Mouse (Mus musculus) ES-Bruce4 (cell line): ENCODE results near the gene Abhd14b. TPM values are rescaled to one million over a fixed set of nuclear protein-coding genes. Genes with fewer than 3 reads are reported as not detected.

Experiments
- H3K27ac ChIP-seq: 2 replicates; pipeline ENCODE4 v1.5.1; 2012; ENCODE audit warnings: low read length, inconsistent platforms; ENCODE audit not compliant: insufficient read depth
- H3K27me3 ChIP-seq: 2 replicates; pipeline ENCODE4 v1.6.1; 2012; ENCODE audit warnings: mild to moderate bottlenecking, low read length, inconsistent platforms; ENCODE audit not compliant: control insufficient read depth, poor library complexity, insufficient read depth, severe bottlenecking
- H3K36me3 ChIP-seq: 2 replicates; pipeline ENCODE4 v1.6.1; 2012; ENCODE audit warnings: inconsistent platforms, mild to moderate bottlenecking, low read length, moderate library complexity; ENCODE audit not compliant: control insufficient read depth, poor library complexity, insufficient read depth, severe bottlenecking
- H3K4me1 ChIP-seq: one replicate; pipeline ENCODE4 v1.8.1; 2011; ENCODE audit warnings: low read length; ENCODE audit not compliant: control insufficient read depth, insufficient read depth
- H3K4me3 ChIP-seq: 2 replicates; pipeline ENCODE4 v1.5.1; 2011; ENCODE audit warnings: low read depth, mild to moderate bottlenecking, low read length
- H3K9ac ChIP-seq: 2 replicates; pipeline ENCODE4 v1.6.1; 2012; ENCODE audit warnings: low read depth, mild to moderate bottlenecking, inconsistent platforms; ENCODE audit not compliant: poor library complexity, severe bottlenecking
- H3K9me3 ChIP-seq: replicated peaks from 2 replicates; pipeline ENCODE4 v1.6.1; 2012; ENCODE audit warnings: mild to moderate bottlenecking, low read length, inconsistent platforms; ENCODE audit not compliant: control insufficient read depth, poor library complexity, insufficient read depth, severe bottlenecking
- CTCF ChIP-seq: IDR thresholded peaks from one replicate; pipeline ENCODE4 v1.8.1; 2011; ENCODE audit warnings: low read depth, low read length
- EP300 ChIP-seq: IDR thresholded peaks from 2 replicates; pipeline ENCODE4 v1.6.1; 2011; ENCODE audit warnings: low read depth, low read length; ENCODE audit not compliant: insufficient read depth
- POLR2A ChIP-seq: IDR thresholded peaks from one replicate; pipeline ENCODE4 v1.8.1; 2011; ENCODE audit warnings: low read length; ENCODE audit not compliant: insufficient read depth
- polyA plus RNA-seq: library from polyadenylated mRNA; stranded (reverse); fragments of >200 nt; gene quantifications from 2 replicates; pipeline ENCODE4 v1.2.4, GENCODE M21; 2011; ENCODE audit warnings: low read depth; ENCODE audit not compliant: missing spikeins, insufficient read depth, insufficient read length

Abhd14b gene
- polyA plus RNA-seq, 1 experiment, result 6.7 TPM

- peaks cover 2% of the 10 kb centered on the region for H3K4me1 ChIP-seq
- peak within 1 kb of the TSS; percentile 38 for H3K4me3 ChIP-seq
- TF ChIP-seq EP300 (no peak), CTCF (no peak), POLR2A (no peak)
- H3K27ac ChIP-seq, result peak within 1 kb of the TSS; percentile 10; the same call in 1 of the 2 replicates
- H3K27me3 ChIP-seq, result no peaks in the 10 kb centered on the region
- no peaks in the 10 kb centered on the region for H3K9me3 ChIP-seq
- H3K36me3 ChIP-seq, result peaks cover 1% of the 10 kb centered on the region; the same call in 1 of the 2 replicates
- peak within 1 kb of the TSS; percentile 17 for H3K9ac ChIP-seq
Measured at GRCm38 (mm10) chr9:106475663-106476001, 28.4 kb downstream of the Abhd14b start, which contains the start of gene Rrp9. Gene Rrp9, plus strand, starts transcription at chr9:106475963.

GRCm38 (mm10) chr9:106476002-106476923 lies 29.0 kb downstream of the Abhd14b start:
- H3K4me1 ChIP-seq, result peaks cover 2% of the 10 kb centered on the region
- H3K27me3 ChIP-seq, result no peaks in the 10 kb centered on the region
- H3K9me3 ChIP-seq, result no peaks in the 10 kb centered on the region
- peak overlapping the region; percentile 10; the same call in 1 of the 2 replicates for H3K27ac ChIP-seq
- peak overlapping the region; percentile 38 for H3K4me3 ChIP-seq
- H3K9ac ChIP-seq, result peak overlapping the region; percentile 17
- H3K36me3 ChIP-seq, result peaks cover 8% of the 10 kb centered on the region
- TF ChIP-seq CTCF, result no peak
- TF ChIP-seq POLR2A, result no peak
- no peak for TF ChIP-seq EP300

- H3K27me3 ChIP-seq, result no peaks in the 10 kb centered on the region
- peak; percentile 93 for TF ChIP-seq CTCF
- TF ChIP-seq POLR2A, result no peak
- H3K36me3 ChIP-seq, result peaks cover 8% of the 10 kb centered on the region
- H3K4me1 ChIP-seq, result peaks cover 2% of the 10 kb centered on the region
- peak within 1 kb of the TSS; percentile 10; the same call in 1 of the 2 replicates for H3K27ac ChIP-seq
- peak within 1 kb of the TSS; percentile 86 for H3K9ac ChIP-seq
- no peaks in the 10 kb centered on the region for H3K9me3 ChIP-seq
- H3K4me3 ChIP-seq, result peak within 1 kb of the TSS; percentile 96
Measured at GRCm38 (mm10) chr9:106476924-106477484, 29.7 kb downstream of the Abhd14b start, which contains the start of gene Parp3. Gene Parp3, minus strand, starts transcription at chr9:106476949.

- Histone ChIP-seq H3K4me3 (peak overlapping the region; percentile 96), H3K27me3 (no peaks in the 10 kb centered on the region), H3K27ac (no peak overlapping the region), H3K9me3 (no peaks in the 10 kb centered on the region), H3K9ac (peak overlapping the region; percentile 86), H3K36me3 (peaks cover 8% of the 10 kb centered on the region), H3K4me1 (peaks cover 2% of the 10 kb centered on the region)
- TF ChIP-seq CTCF (no peak), EP300 (no peak), POLR2A (no peak)
Measured at GRCm38 (mm10) chr9:106477649-106478048, 30.4 kb downstream of the Abhd14b start.

GRCm38 (mm10) chr9:106478101-106478500 lies 30.8 kb downstream of the Abhd14b start:
- no peak for TF ChIP-seq EP300
- no peak overlapping the region for H3K27ac ChIP-seq
- peak overlapping the region; percentile 86 for H3K9ac ChIP-seq
- H3K4me3 ChIP-seq, result peak overlapping the region; percentile 96
- peaks cover 2% of the 10 kb centered on the region for H3K4me1 ChIP-seq
- no peaks in the 10 kb centered on the region for H3K27me3 ChIP-seq
- no peaks in the 10 kb centered on the region for H3K9me3 ChIP-seq
- H3K36me3 ChIP-seq, result peaks cover 8% of the 10 kb centered on the region

- Histone ChIP-seq H3K4me3 (no peak overlapping the region), H3K27me3 (no peaks in the 10 kb centered on the region), H3K4me1 (peaks cover 3% of the 10 kb centered on the region), H3K9me3 (no peaks in the 10 kb centered on the region), H3K36me3 (peaks cover 8% of the 10 kb centered on the region), H3K9ac (no peak overlapping the region), H3K27ac (no peak overlapping the region)
- no peak for TF ChIP-seq POLR2A
- TF ChIP-seq EP300, result no peak
Measured at GRCm38 (mm10) chr9:106480541-106480940, 33.3 kb downstream of the Abhd14b start.
